Mouse (Mus musculus) liver, embryonic 13.5 days (tissue): ENCODE measurements around the gene Mkrn2. TPM values are rescaled to one million over a fixed set of nuclear protein-coding genes. Genes with fewer than 3 reads are reported as not detected.
"Not testable (repeated sequence)": the region's sequence is repeated elsewhere in the genome, so short reads cannot be mapped to it uniquely, and the experiment has no call there.

Experiments
- ATAC-seq: fragments of 200-750 bp; cut with Nextera tagmentation; 2 replicates; pipeline ENCODE4 v1.8.0; 2017; ENCODE audit warnings: low read depth, mild to moderate bottlenecking, moderate number of reproducible peaks, moderate library complexity
- DNase-seq: peaks from one replicate; pipeline ENCODE4 v3.0.0; 2022
- H3K27ac ChIP-seq: fragments of 300-500 bp; sonication (generic); 2 replicates; pipeline ENCODE4 v1.5.1; 2015; ENCODE audit warnings: moderate library complexity, mild to moderate bottlenecking, inconsistent platforms
- H3K27me3 ChIP-seq: fragments of 300-500 bp; sonication (generic); 2 replicates; pipeline ENCODE4 v1.6.1; 2015; ENCODE audit warnings: mild to moderate bottlenecking, inconsistent platforms
- H3K36me3 ChIP-seq: fragments of 300-500 bp; sonication (generic); 2 replicates; pipeline ENCODE4 v1.6.1; 2015; ENCODE audit warnings: mild to moderate bottlenecking, inconsistent platforms
- H3K4me1 ChIP-seq: fragments of 300-500 bp; sonication (generic); replicated peaks from 2 replicates; pipeline ENCODE4 v1.6.1; 2015; ENCODE audit warnings: inconsistent platforms
- H3K4me2 ChIP-seq: fragments of 300-500 bp; sonication (generic); 2 replicates; pipeline ENCODE4 v1.6.1; 2015; ENCODE audit warnings: inconsistent platforms, mild to moderate bottlenecking, moderate library complexity
- H3K4me3 ChIP-seq: fragments of 300-500 bp; sonication (generic); replicated peaks from 2 replicates; pipeline ENCODE4 v1.5.1; 2015; ENCODE audit warnings: mild to moderate bottlenecking, inconsistent platforms
- H3K9ac ChIP-seq: fragments of 300-500 bp; sonication (generic); 2 replicates; pipeline ENCODE4 v1.6.1; 2015; ENCODE audit warnings: mild to moderate bottlenecking, inconsistent platforms
- H3K9me3 ChIP-seq: fragments of 300-500 bp; sonication (generic); replicated peaks from 2 replicates; pipeline ENCODE4 v1.6.1; 2016; ENCODE audit warnings: inconsistent platforms
- WGBS: fragments of 180-500 bp; shearing (Covaris S2); methylation state at CpG from one replicate; pipeline ENCODE4 v1.1.7; 2015; ENCODE audit not compliant: insufficient replicate concordance; 5-methylcytosine and 5-hydroxymethylcytosine counted together
- polyA plus RNA-seq: library from polyadenylated mRNA; unstranded; fragments of >200 nt; fragmentation: Nextera tagmentation; extraction: Ambion mirVana; gene quantifications from 2 replicates; pipeline ENCODE4 v1.2.1, GENCODE M21; 2015

The Mkrn2 gene
- polyA plus RNA-seq, 1 experiment from 2014 or later = 11.4 TPM

DNA sequence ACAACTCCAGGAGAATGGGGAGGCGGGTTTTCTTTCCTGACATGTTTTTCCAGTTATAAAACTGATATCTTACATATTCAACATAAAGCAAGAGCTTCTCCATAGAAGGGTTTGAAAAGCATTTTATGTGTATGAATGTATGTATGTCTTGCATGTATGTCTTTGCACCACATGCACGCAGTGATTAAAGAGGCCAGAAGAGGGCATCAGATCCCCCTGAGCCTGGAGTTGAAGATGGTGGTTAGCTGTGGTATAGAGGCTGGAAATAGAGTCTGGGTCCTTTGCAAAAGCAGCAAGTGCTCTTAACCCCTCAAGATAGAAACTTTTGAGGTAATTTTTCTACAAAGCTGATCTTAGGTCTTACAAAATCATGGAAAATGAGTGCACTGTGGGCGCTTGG lies 7.4 kb downstream of the Mkrn2 start:
- Histone ChIP-seq H3K9me3 (no peaks in the 10 kb centered on the region), H3K27me3 (no peaks in the 10 kb centered on the region), H3K4me2 (no peak overlapping the region), H3K27ac (no peak overlapping the region), H3K9ac (no peak overlapping the region), H3K36me3 (peaks cover 48% of the 10 kb centered on the region), H3K4me1 (peaks cover 6% of the 10 kb centered on the region; the same call in 1 of the 2 replicates), H3K4me3 (no peak overlapping the region)
- 52% methylated on average over 3 of the region's 3 CpGs for WGBS
- ATAC-seq (no peak), DNase-seq (no peak)

DNA sequence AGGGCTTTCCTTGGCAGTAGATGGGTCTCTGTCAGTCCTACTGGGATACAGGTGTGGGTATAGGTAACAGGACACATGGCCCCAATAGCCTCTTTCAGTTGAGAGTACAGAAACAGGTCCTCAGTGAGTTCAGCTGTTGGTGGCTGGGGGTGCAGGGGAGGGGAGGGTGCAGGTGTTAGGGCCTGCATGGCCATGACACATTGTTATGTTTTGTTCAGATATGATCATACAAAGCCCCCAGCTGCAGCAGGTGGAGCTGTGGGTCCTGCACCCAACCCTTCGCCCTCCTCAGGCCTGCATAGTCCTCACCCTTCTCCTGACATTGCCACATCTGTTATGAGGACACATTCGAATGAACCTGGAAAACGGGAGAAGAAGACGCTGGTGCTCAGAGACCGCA lies 8.6 kb downstream of the Mkrn2 start:
- H3K4me3 ChIP-seq = no peak overlapping the region
- H3K27me3 ChIP-seq = no peaks in the 10 kb centered on the region
- H3K9ac ChIP-seq = no peak overlapping the region
- peaks cover 60% of the 10 kb centered on the region for H3K36me3 ChIP-seq
- no peak for ATAC-seq
- peaks cover 6% of the 10 kb centered on the region; the same call in 1 of the 2 replicates for H3K4me1 ChIP-seq
- no peak overlapping the region for H3K27ac ChIP-seq
- no peak overlapping the region for H3K4me2 ChIP-seq
- no peaks in the 10 kb centered on the region for H3K9me3 ChIP-seq
- 79% methylated on average over 5 of the region's 5 CpGs for WGBS
- no peak for DNase-seq

DNA sequence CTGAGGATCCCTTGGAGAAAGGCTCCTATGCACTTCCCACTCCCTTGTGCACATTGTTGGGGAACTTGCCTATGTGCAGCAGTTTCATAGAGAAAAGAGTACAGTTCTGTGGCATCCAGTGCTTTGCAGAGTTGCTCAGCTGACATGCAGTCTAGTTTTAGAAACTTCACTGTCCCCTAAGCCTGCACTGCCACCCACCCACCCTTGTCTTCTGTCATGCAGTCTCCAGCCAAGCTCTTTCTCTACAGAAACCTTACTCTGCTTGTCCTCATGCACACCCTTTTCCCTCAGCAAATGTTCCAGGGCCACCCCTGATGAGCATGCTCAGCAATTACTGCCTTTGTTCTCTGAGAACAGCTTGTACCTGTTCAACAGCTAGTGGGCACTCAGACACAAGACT lies 12.1 kb downstream of the Mkrn2 start:
- H3K9me3 ChIP-seq = no peaks in the 10 kb centered on the region
- H3K27ac ChIP-seq = no peak overlapping the region
- ATAC-seq (no peak), DNase-seq (no peak)
- no peak overlapping the region for H3K4me3 ChIP-seq
- peaks cover 91% of the 10 kb centered on the region for H3K36me3 ChIP-seq
- H3K9ac ChIP-seq = no peak overlapping the region
- H3K27me3 ChIP-seq = no peaks in the 10 kb centered on the region
- H3K4me2 ChIP-seq = no peak overlapping the region
- H3K4me1 ChIP-seq = no peaks in the 10 kb centered on the region

DNA sequence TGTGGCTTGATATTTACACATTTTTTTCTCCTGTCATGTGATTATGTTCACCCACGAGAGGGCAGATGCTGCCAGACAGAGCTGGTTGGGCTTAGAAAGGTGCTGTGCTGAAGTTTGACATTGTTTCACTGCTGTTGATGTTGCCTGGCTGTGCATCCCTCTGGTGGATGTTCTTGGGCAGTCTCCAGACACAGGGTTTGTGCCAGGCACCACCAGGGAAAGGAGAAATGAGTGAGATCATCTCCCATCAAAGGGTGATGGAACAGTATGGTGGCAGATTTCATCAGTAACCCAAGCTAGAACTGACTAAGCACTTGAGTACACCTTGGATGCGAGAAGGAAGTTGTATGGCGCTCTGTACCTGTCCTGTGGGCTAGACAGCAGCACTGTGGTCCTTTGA lies 14.3 kb downstream of the Mkrn2 start:
- DNase-seq = no peak
- Histone ChIP-seq H3K9me3 (no peaks in the 10 kb centered on the region), H3K27me3 (no peaks in the 10 kb centered on the region), H3K9ac (no peak overlapping the region), H3K4me2 (no peak overlapping the region), H3K4me3 (no peak overlapping the region), H3K36me3 (peaks cover 97% of the 10 kb centered on the region), H3K27ac (no peak overlapping the region), H3K4me1 (no peaks in the 10 kb centered on the region)
- ATAC-seq = no peak
- WGBS = 75% methylated on average over 3 of the region's 3 CpGs

DNA sequence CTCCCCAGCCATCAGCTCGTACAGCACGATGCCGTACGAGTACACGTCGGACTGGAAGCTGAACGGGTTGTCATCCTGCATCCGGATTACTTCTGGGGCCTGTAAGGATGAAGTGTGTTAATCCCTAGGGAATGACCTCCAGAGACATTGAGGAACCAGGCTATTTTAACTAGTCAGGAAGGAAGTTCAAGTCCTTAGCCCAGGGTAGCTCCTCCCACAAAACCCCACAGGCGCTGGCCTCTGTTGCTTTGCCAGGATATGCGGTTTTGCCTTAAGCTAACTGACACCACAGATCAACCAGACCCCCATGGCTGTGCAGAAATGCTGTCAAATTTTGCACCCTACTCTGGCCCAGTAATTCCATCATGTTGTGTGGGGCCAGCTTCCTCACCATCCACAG lies 18.1 kb downstream of the Mkrn2 start:
- no peak for DNase-seq
- WGBS = 57% methylated on average over 10 of the region's 10 CpGs

DNA sequence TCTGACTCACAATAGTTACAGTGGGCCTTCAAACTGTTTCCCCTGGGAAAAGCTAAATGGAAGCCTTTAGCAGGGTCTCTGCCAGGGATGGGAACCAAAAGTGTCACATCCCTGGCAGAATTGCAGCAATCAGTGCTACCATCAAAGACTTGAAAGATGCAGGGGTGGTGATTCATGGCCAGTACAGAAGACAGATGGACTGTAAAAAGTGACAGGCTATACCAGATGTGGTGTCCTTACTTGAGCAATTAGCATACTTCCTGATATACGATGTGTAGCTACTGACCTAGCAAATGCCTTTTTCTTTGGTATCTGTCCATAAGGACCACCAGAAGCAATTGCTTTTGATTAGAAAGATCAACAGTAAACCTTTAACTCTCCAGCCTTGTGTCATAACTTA lies 19.2 kb downstream of the Mkrn2 start:
- no peak overlapping the region for H3K4me2 ChIP-seq
- H3K36me3 ChIP-seq = peaks cover 99% of the 10 kb centered on the region
- DNase-seq (no peak), ATAC-seq (no peak)
- no peaks in the 10 kb centered on the region for H3K9me3 ChIP-seq
- H3K27ac ChIP-seq = no peak overlapping the region
- WGBS = 65% methylated on average over 1 of the region's 1 CpGs
- no peak overlapping the region for H3K9ac ChIP-seq
- no peak overlapping the region for H3K4me3 ChIP-seq
- no peaks in the 10 kb centered on the region for H3K4me1 ChIP-seq
- H3K27me3 ChIP-seq = no peaks in the 10 kb centered on the region

More for the DNA sequence above, 18.1 kb downstream of the Mkrn2 start:
- ATAC-seq = 0 out of 2 replicates have a peak, but pooled peaks have one; percentile 16
- H3K4me2 ChIP-seq = no peak overlapping the region
- H3K9me3 ChIP-seq = no peaks in the 10 kb centered on the region
- H3K36me3 ChIP-seq = peaks cover 100% of the 10 kb centered on the region
- no peak overlapping the region for H3K27ac ChIP-seq
- H3K27me3 ChIP-seq = no peaks in the 10 kb centered on the region
- H3K9ac ChIP-seq = no peak overlapping the region
- H3K4me1 ChIP-seq = no peaks in the 10 kb centered on the region
- no peak overlapping the region for H3K4me3 ChIP-seq

DNA sequence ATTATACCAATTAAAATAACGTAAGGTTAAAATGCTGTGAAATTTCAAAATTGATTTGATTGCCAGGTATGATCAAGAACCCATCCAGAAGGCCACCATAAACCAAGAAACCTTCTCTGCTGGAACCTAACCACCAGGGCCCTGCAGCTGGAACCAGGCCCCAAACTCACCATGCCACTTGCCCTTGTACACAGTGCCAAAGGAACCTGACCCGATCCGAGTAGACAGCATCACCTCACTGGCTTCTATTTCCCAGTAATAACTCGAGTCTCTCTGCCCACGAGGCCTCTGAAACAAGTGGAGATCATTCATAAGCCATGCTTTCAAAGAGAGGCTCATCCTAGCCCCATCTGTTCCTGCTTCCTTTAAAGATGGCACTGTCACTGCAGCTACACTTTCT lies 24.4 kb downstream of the Mkrn2 start:
- H3K4me3 ChIP-seq = no peak overlapping the region
- H3K4me1 ChIP-seq = peaks cover 7% of the 10 kb centered on the region; the same call in 1 of the 2 replicates
- no peaks in the 10 kb centered on the region for H3K9me3 ChIP-seq
- WGBS = 84% methylated on average over 5 of the region's 5 CpGs
- no peak overlapping the region for H3K27ac ChIP-seq
- no peak overlapping the region for H3K9ac ChIP-seq
- ATAC-seq = no peak
- no peaks in the 10 kb centered on the region for H3K27me3 ChIP-seq
- no peak for DNase-seq
- peaks cover 88% of the 10 kb centered on the region for H3K36me3 ChIP-seq
- no peak overlapping the region for H3K4me2 ChIP-seq

DNA sequence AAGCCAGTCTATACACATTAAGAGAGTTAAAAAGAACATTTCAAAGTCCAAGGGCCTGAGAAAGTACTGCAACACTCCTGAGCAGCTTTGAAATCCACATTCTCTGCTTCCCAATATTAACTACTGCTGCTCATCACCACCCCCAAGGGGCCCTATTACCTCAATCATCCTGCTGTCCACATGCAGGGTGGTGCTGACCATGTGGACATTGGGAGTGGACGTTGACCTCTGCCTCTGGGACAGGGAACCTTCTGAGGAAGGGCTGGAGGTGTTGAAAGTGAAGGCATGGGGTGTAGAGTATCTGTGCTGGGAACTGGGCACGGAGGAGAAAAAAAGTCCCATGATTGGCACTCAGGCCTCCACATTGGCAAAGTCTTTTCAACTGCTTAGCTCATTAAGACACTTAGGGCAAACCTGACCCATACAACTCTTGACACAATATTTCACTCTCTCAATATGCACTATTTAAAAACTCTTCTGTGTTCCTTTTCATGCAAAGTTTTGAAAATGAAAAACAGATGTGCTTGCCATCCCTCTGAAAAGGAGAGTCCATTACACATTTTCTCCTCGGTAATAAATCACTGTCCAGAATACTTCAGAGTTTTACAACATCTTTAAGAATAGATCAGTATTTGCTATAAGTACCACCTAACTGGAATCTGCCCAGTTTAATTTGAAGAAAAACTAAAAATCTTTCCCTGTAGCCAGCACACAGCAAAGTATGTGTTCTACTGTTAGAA lies 29.5 kb downstream of the Mkrn2 start:
- H3K4me1 ChIP-seq = peaks cover 22% of the 10 kb centered on the region; the same call in 1 of the 2 replicates
- H3K27ac ChIP-seq = no peak overlapping the region
- no peak overlapping the region for H3K9ac ChIP-seq
- no peaks in the 10 kb centered on the region for H3K27me3 ChIP-seq
- H3K9me3 ChIP-seq = no peaks in the 10 kb centered on the region
- peaks cover 82% of the 10 kb centered on the region for H3K36me3 ChIP-seq
- ATAC-seq = peak; percentile 45; the same call in 1 of the 2 replicates
- H3K4me3 ChIP-seq = no peak overlapping the region
- no peak for DNase-seq
- H3K4me2 ChIP-seq = no peak overlapping the region
- WGBS = 70% methylated on average over 3 of the region's 3 CpGs

DNA sequence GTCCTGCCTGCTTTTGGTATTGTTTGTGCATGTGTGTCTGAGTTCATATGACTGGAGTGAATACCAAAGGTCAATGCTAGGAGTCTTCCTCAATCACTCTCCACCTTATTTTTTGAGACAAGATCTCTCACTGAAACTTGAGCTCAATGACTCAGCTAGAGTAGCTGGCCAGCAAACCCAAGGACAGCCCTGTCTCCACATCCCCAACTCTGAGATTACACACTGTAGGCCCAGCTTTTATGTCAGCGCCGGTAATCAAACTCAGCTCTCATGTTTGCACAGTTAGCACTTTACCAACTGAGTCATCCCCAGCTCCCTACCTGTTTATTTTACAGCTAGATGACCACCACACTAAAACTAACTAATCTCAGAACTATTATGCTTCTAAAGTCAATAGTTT lies 32.3 kb downstream of the Mkrn2 start:
- peaks cover 26% of the 10 kb centered on the region; the same call in 1 of the 2 replicates for H3K4me1 ChIP-seq
- DNase-seq (no peak), ATAC-seq (no peak)
- H3K36me3 ChIP-seq = peaks cover 81% of the 10 kb centered on the region
- no peak overlapping the region for H3K9ac ChIP-seq
- 79% methylated on average over 2 of the region's 2 CpGs for WGBS
- no peaks in the 10 kb centered on the region for H3K9me3 ChIP-seq
- H3K27ac ChIP-seq = no peak overlapping the region
- H3K4me3 ChIP-seq = no peak overlapping the region
- H3K4me2 ChIP-seq = no peak overlapping the region
- H3K27me3 ChIP-seq = no peaks in the 10 kb centered on the region

DNA sequence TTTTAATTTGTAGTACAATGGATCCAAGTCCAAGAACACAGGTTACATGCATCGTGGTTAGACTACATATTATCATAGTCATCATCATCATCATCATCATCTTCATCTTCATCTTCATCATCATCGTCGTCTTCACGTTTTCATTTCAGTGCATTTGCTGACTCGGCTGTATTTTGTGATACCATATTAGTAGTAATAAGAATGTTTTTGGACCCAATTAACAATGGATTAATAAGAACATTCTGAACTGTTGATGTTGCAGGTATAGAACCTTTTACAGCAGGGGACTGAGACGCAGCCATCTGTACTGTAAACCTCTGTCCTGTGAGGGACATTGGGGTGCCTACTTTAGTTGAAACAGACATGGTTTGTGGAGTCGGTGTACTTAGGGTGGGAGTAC lies 36.5 kb downstream of the Mkrn2 start:
- H3K27me3 ChIP-seq, H3K9me3 ChIP-seq, H3K27ac ChIP-seq, ATAC-seq, H3K4me2 ChIP-seq, DNase-seq, H3K4me3 ChIP-seq, H3K9ac ChIP-seq: not testable (repeated sequence)
- peaks cover 71% of the 10 kb centered on the region for H3K36me3 ChIP-seq
- 82% methylated on average over 7 of the region's 7 CpGs for WGBS
- peaks cover 13% of the 10 kb centered on the region; the same call in 1 of the 2 replicates for H3K4me1 ChIP-seq

DNA sequence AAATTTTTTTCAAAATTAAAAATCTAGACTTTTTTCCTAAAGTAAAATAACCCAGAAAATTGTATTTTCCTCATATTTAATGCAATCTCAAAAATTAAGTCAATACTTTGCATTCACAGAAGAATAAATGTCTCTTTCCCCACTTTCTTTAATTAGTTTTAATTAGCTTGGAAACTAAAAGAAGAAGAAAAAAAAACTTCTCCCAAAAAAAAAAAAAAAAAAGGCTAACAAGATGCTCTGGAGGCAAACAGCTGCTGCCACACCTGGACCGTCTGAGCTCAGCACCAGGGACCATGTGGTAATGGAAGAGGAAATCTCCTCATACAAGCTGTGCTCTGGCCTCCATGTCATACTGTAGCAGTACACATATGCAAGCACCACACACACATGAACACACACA lies 41.6 kb downstream of the Mkrn2 start:
- H3K27ac ChIP-seq = no peak overlapping the region
- H3K36me3 ChIP-seq = peaks cover 36% of the 10 kb centered on the region
- H3K9me3 ChIP-seq = no peaks in the 10 kb centered on the region
- no peak overlapping the region for H3K4me2 ChIP-seq
- H3K27me3 ChIP-seq = no peaks in the 10 kb centered on the region
- ATAC-seq (no peak), DNase-seq (no peak)
- no peak overlapping the region for H3K9ac ChIP-seq
- WGBS = 67% methylated on average over 1 of the region's 1 CpGs
- no peak overlapping the region for H3K4me3 ChIP-seq
- peaks cover 12% of the 10 kb centered on the region for H3K4me1 ChIP-seq

DNA sequence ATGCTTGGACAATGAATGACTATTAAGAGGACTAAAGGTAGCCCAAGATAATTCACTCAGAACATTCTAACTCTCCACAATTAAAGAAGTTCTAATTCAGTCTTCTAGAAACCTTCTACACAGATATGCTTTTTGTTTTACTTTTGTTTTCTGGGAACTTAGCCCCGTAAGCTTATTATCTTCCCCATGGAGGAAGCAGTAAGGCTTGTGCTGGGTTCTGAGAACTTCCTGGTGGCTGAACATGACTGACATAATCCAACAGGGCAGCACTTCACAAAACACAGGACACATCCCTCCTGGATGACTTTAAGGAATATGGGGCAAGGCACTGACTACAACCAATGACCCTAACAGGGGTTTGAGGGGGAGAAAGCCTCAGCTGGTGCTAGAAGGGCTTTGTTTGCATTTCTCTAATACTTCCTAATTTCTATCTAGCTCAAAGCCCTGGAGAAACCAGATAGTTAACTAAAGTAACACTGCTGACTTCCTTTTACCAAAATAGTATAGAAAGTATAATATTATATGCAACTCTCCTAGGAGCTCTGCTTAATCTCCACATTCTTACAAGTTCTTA lies 48.2 kb downstream of the Mkrn2 start:
- peak overlapping the region; percentile 83 for H3K27ac ChIP-seq

More for the DNA sequence above, 48.2 kb downstream of the Mkrn2 start:
- H3K27me3 ChIP-seq = no peaks in the 10 kb centered on the region
- ATAC-seq (no peak), DNase-seq (no peak)
- WGBS = 17% methylated on average over 1 of the region's 1 CpGs
- H3K4me2 ChIP-seq = peak overlapping the region; percentile 52
- no peak overlapping the region for H3K4me3 ChIP-seq
- no peaks in the 10 kb centered on the region for H3K36me3 ChIP-seq
- peak overlapping the region; percentile 47; the same call in 1 of the 2 replicates for H3K9ac ChIP-seq
- H3K9me3 ChIP-seq = no peaks in the 10 kb centered on the region
- peaks cover 73% of the 10 kb centered on the region for H3K4me1 ChIP-seq
